15 mouse cellular contexts compared by ENCODE assay signal in genomic region chr9:95328261-95329052, GRCm38 (mm10).
DNase-seq lines count a peak whose midpoint lies in the region; ATAC-seq and TF ChIP-seq lines count a peak whose summit lies in the region.
"Had no signal": no experiment of that assay in that cellular context is flagged by ENCODE, and none has a peak within 500 bp of the region (broad histone marks: within the 10 kb centered on the region; RNA-seq: fewer than 3 reads in every experiment).

No protein-coding gene starts in this region.

- no peak overlapping the region for H3K27ac ChIP-seq in heart, embryonic 13.5 days (replicated peaks)
- no peak overlapping the region for H3K27ac ChIP-seq in lung, postnatal 0 days (ENCODE audit: low read length)
- no peak overlapping the region for H3K27ac ChIP-seq in liver, embryonic 12.5 days
- H3K27ac ChIP-seq: hindbrain, embryonic 12.5 days; kidney, embryonic 15.5 days; liver, embryonic 15.5 days; midbrain, embryonic 12.5 days; neural tube, embryonic 12.5 days had no signal

- no peak overlapping the region for H3K4me3 ChIP-seq in heart, embryonic 13.5 days
- no peak overlapping the region for H3K4me3 ChIP-seq in lung, postnatal 0 days (ENCODE audit: low read depth, low read length)
- no peak overlapping the region for H3K4me3 ChIP-seq in liver, embryonic 12.5 days
- H3K4me3 ChIP-seq: erythroblast, embryonic 14.5 days; hindbrain, embryonic 12.5 days; kidney, embryonic 15.5 days; liver, embryonic 15.5 days; midbrain, embryonic 12.5 days; neural tube, embryonic 12.5 days had no signal

- ATAC-seq in heart, embryonic 13.5 days (ENCODE audit: extremely low read depth, insufficient number of reproducible peaks, low FRiP score, low TSS enrichment) = no peak
- ATAC-seq in lung, postnatal 0 days = no peak
- 0 out of 2 replicates have a peak, but pooled peaks have one; percentile 24 for ATAC-seq in liver, embryonic 12.5 days

- no peak overlapping the region for H3K9ac ChIP-seq in heart, embryonic 13.5 days
- H3K9ac ChIP-seq in lung, postnatal 0 days (replicated peaks; ENCODE audit: low read depth) = no peak overlapping the region
- no peak overlapping the region for H3K9ac ChIP-seq in liver, embryonic 12.5 days
- H3K9ac ChIP-seq: hindbrain, embryonic 12.5 days; kidney, embryonic 15.5 days; liver, embryonic 15.5 days; midbrain, embryonic 12.5 days; neural tube, embryonic 12.5 days had no signal

- peak overlapping the region; percentile 27 for H3K4me2 ChIP-seq in heart, embryonic 13.5 days
- 0 out of 2 replicates have a peak overlapping the region, but pooled peaks have one; percentile 11 for H3K4me2 ChIP-seq in lung, postnatal 0 days (replicated peaks; ENCODE audit: low read depth, low read length)
- peak overlapping the region; percentile 27 for H3K4me2 ChIP-seq in liver, embryonic 12.5 days
- H3K4me2 ChIP-seq: hindbrain, embryonic 12.5 days; kidney, embryonic 15.5 days; liver, embryonic 15.5 days; midbrain, embryonic 12.5 days; neural tube, embryonic 12.5 days had no signal

- intact Hi-C loops in heart, postnatal 36 days (cut with DNase I) = no loop called here

- H3K27me3 ChIP-seq in heart, embryonic 13.5 days (replicated peaks) = no peaks in the 10 kb centered on the region
- no peaks in the 10 kb centered on the region for H3K27me3 ChIP-seq in lung, postnatal 0 days (replicated peaks; ENCODE audit: insufficient read depth, low read length)
- no peaks in the 10 kb centered on the region for H3K27me3 ChIP-seq in liver, embryonic 12.5 days (replicated peaks)
- H3K27me3 ChIP-seq: hindbrain, embryonic 12.5 days; kidney, embryonic 15.5 days; liver, embryonic 15.5 days; neural tube, embryonic 12.5 days had no signal

- H3K4me1 ChIP-seq in heart, embryonic 13.5 days = peaks cover 9% of the 10 kb centered on the region; the same call in 1 of the 2 replicates
- no peaks in the 10 kb centered on the region for H3K4me1 ChIP-seq in lung, postnatal 0 days (ENCODE audit: insufficient read depth, low read depth, low read length)
- H3K4me1 ChIP-seq in liver, embryonic 12.5 days = peaks cover 8% of the 10 kb centered on the region
- H3K4me1 ChIP-seq: kidney, embryonic 15.5 days; liver, embryonic 15.5 days had no signal

- no peak for TF ChIP-seq EP300 in lung, postnatal 0 days (IDR thresholded peaks at IDR 0.05)

- no peak for TF ChIP-seq CTCF in lung, postnatal 0 days (IDR thresholded peaks at IDR 0.05)

- no peaks in the 10 kb centered on the region for H3K36me3 ChIP-seq in heart, embryonic 13.5 days
- H3K36me3 ChIP-seq in lung, postnatal 0 days (ENCODE audit: insufficient read depth, low read length) = no peaks in the 10 kb centered on the region
- H3K36me3 ChIP-seq in liver, embryonic 12.5 days = no peaks in the 10 kb centered on the region
- H3K36me3 ChIP-seq: hindbrain, embryonic 12.5 days; kidney, embryonic 15.5 days; liver, embryonic 15.5 days; midbrain, embryonic 12.5 days; neural tube, embryonic 12.5 days had no signal

- H3K9me3 ChIP-seq in heart, embryonic 13.5 days = no peaks in the 10 kb centered on the region
- H3K9me3 ChIP-seq in lung, postnatal 0 days (ENCODE audit: low read length) = no peaks in the 10 kb centered on the region
- no peaks in the 10 kb centered on the region for H3K9me3 ChIP-seq in liver, embryonic 12.5 days (replicated peaks)
- H3K9me3 ChIP-seq: hindbrain, embryonic 12.5 days; kidney, embryonic 15.5 days; liver, embryonic 15.5 days; midbrain, embryonic 12.5 days; neural tube, embryonic 12.5 days had no signal

- WGBS in heart, embryonic 13.5 days = 50% methylated on average over 11 of the region's 15 CpGs
- WGBS in lung, postnatal 0 days = 63% methylated on average over 12 of the region's 15 CpGs
- 47% methylated on average over 11 of the region's 15 CpGs for WGBS in liver, embryonic 12.5 days (ENCODE audit: insufficient replicate concordance)

- DNase-seq in heart, postnatal 36 days = no peak
- DNase-seq in lung, postnatal 0 days (ENCODE audit: low spot score) = no peak
- no peak for DNase-seq in lung, postnatal 25 days (ENCODE audit: low spot score)
- peak; percentile 55 for DNase-seq in thymus, postnatal 4 days
- DNase-seq in layer of hippocampus, adult 8-10 months (ENCODE audit: low spot score in 2 of 2) = no peak
- DNase-seq in ovary, postnatal 14 days (ENCODE audit: low spot score) = no peak
- DNase-seq: cerebellum, adult 2 months had no signal
